Mouse (Mus musculus) E14TG2a.4 (cell line): ENCODE measurements around the gene Serinc1.

Experiments
- CTCF ChIP-seq: conservative IDR thresholded peaks from 2 replicates; pipeline ENCODE4 v1.5.1; 2014; ENCODE audit warnings: low read length
- NANOG ChIP-seq: IDR thresholded peaks from 2 replicates; pipeline ENCODE4 v1.6.1; 2014; ENCODE audit warnings: borderline replicate concordance, low read length, mixed read lengths
- POU5F1 ChIP-seq: IDR thresholded peaks from 2 replicates; pipeline ENCODE4 v1.6.1; 2014; ENCODE audit warnings: low read length, borderline replicate concordance

DNA sequence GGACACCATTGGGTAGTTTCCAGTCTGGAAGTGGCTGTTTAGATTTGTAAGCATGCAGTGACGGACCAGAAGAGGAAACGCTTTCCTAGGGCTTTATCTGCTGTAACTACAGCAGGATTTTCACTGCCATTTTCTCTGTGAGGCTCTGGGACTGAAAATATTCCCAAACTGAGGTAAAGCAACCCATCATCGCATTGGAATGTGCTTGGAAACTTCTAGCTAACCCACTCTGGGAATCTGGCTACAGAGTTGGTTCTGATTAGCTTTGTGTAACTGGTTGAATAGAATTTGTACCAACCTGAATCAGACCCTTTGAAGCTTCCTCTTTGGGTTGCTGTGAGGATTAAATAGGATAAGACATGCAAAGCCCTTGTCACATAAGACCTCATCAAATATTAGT is 47.6 kb downstream of the Serinc1 start:
- TF ChIP-seq CTCF (no peak), POU5F1 (no peak), NANOG (no peak)
